Mouse (Mus musculus): ENCODE results near the gene Gm45233. TPM values are rescaled to one million over a fixed set of nuclear protein-coding genes. Genes with fewer than 3 reads are reported as not detected.

Gene Gm45233
- polyA plus RNA-seq, 1 experiment = not detected

- 22% methylated on average over 11 of the region's 11 CpGs for WGBS
- TF ChIP-seq POLR2A (IDR thresholded peaks at IDR 0.05; ENCODE audit: borderline replicate concordance, control insufficient read depth, low read depth, low read length) (no peak), CTCF (IDR thresholded peaks at IDR 0.05; ENCODE audit: control insufficient read depth, insufficient read depth, low read length) (peak; percentile 96)
- no peak overlapping the region for H3K4me3 ChIP-seq (replicated peaks; ENCODE audit: control insufficient read depth, low read depth, low read length)
Measured at GRCm38 (mm10) chr7:43422995-43423617, 20.8 kb upstream of the Gm45233 start.

GRCm38 (mm10) chr7:43423991-43424625, 19.8 kb upstream of the Gm45233 start:
- no peak overlapping the region for H3K4me3 ChIP-seq (replicated peaks; ENCODE audit: control insufficient read depth, low read depth, low read length)
- H3K27ac ChIP-seq (ENCODE audit: control insufficient read depth, insufficient read depth, low read depth, low read length, poor library complexity) = no peak overlapping the region
- TF ChIP-seq POLR2A (IDR thresholded peaks at IDR 0.05; ENCODE audit: borderline replicate concordance, control insufficient read depth, low read depth, low read length) (no peak), CTCF (IDR thresholded peaks at IDR 0.05; ENCODE audit: control insufficient read depth, insufficient read depth, low read length) (no peak)
- 41% methylated on average over 3 of the region's 3 CpGs for WGBS
- no peaks in the 10 kb centered on the region; the same call in 1 of the 2 replicates for H3K4me1 ChIP-seq (ENCODE audit: control insufficient read depth, insufficient read depth, low read length)

More at GRCm38 (mm10) chr7:43422995-43423617, 20.8 kb upstream of the Gm45233 start:
- H3K27ac ChIP-seq (ENCODE audit: control insufficient read depth, insufficient read depth, low read depth, low read length, poor library complexity) = no peak overlapping the region
- no peaks in the 10 kb centered on the region; the same call in 1 of the 2 replicates for H3K4me1 ChIP-seq (ENCODE audit: control insufficient read depth, insufficient read depth, low read length)

GRCm38 (mm10) chr7:43427406-43427805, 16.5 kb upstream of the Gm45233 start, which contains the start of gene Lim2:
Gene Lim2 (plus strand): TSS chr7:43427670.
- H3K4me1 ChIP-seq (ENCODE audit: control insufficient read depth, insufficient read depth, low read length) = no peaks in the 10 kb centered on the region; the same call in 1 of the 2 replicates
- no peak within 1 kb of the TSS for H3K4me3 ChIP-seq (replicated peaks; ENCODE audit: control insufficient read depth, low read depth, low read length)
- 60% methylated on average over 8 of the region's 8 CpGs for WGBS
- no peak for TF ChIP-seq POLR2A (IDR thresholded peaks at IDR 0.05; ENCODE audit: borderline replicate concordance, control insufficient read depth, low read depth, low read length)
- no peak for TF ChIP-seq CTCF (IDR thresholded peaks at IDR 0.05; ENCODE audit: control insufficient read depth, insufficient read depth, low read length)
- H3K27ac ChIP-seq (ENCODE audit: control insufficient read depth, insufficient read depth, low read depth, low read length, poor library complexity) = no peak within 1 kb of the TSS

GRCm38 (mm10) chr7:43429500-43429899, 14.4 kb upstream of the Gm45233 start:
- no peak for TF ChIP-seq CTCF (IDR thresholded peaks at IDR 0.05; ENCODE audit: control insufficient read depth, insufficient read depth, low read length)
- no peak for TF ChIP-seq POLR2A (IDR thresholded peaks at IDR 0.05; ENCODE audit: borderline replicate concordance, control insufficient read depth, low read depth, low read length)
- WGBS = 52% methylated on average over 4 of the region's 4 CpGs
- Histone ChIP-seq H3K4me3 (replicated peaks; ENCODE audit: control insufficient read depth, low read depth, low read length) (no peak overlapping the region), H3K27ac (ENCODE audit: control insufficient read depth, insufficient read depth, low read depth, low read length, poor library complexity) (no peak overlapping the region), H3K4me1 (ENCODE audit: control insufficient read depth, insufficient read depth, low read length) (no peaks in the 10 kb centered on the region)

- TF ChIP-seq CTCF (IDR thresholded peaks at IDR 0.05; ENCODE audit: control insufficient read depth, insufficient read depth, low read length) = no peak
- no peak for TF ChIP-seq POLR2A (IDR thresholded peaks at IDR 0.05; ENCODE audit: borderline replicate concordance, control insufficient read depth, low read depth, low read length)
- 68% methylated on average over 4 of the region's 4 CpGs for WGBS
- Histone ChIP-seq H3K27ac (ENCODE audit: control insufficient read depth, insufficient read depth, low read depth, low read length, poor library complexity) (no peak overlapping the region), H3K4me1 (ENCODE audit: control insufficient read depth, insufficient read depth, low read length) (peaks cover 3% of the 10 kb centered on the region; the same call in 1 of the 2 replicates), H3K4me3 (replicated peaks; ENCODE audit: control insufficient read depth, low read depth, low read length) (no peak overlapping the region)
Measured at GRCm38 (mm10) chr7:43432891-43433290, 11.0 kb upstream of the Gm45233 start.

GRCm38 (mm10) chr7:43434676-43435075, 9.3 kb upstream of the Gm45233 start:
- H3K27ac ChIP-seq (ENCODE audit: control insufficient read depth, insufficient read depth, low read depth, low read length, poor library complexity) = no peak overlapping the region
- no peak overlapping the region for H3K4me3 ChIP-seq (replicated peaks; ENCODE audit: control insufficient read depth, low read depth, low read length)
- TF ChIP-seq POLR2A (IDR thresholded peaks at IDR 0.05; ENCODE audit: borderline replicate concordance, control insufficient read depth, low read depth, low read length) (no peak), CTCF (IDR thresholded peaks at IDR 0.05; ENCODE audit: control insufficient read depth, insufficient read depth, low read length) (no peak)
- WGBS = 74% methylated on average over 5 of the region's 5 CpGs
- peaks cover 5% of the 10 kb centered on the region; the same call in 1 of the 2 replicates for H3K4me1 ChIP-seq (ENCODE audit: control insufficient read depth, insufficient read depth, low read length)

- TF ChIP-seq CTCF (IDR thresholded peaks at IDR 0.05; ENCODE audit: control insufficient read depth, insufficient read depth, low read length) = 0 out of 2 replicates have a peak, but pooled peaks have one; percentile 5
- TF ChIP-seq POLR2A (IDR thresholded peaks at IDR 0.05; ENCODE audit: borderline replicate concordance, control insufficient read depth, low read depth, low read length) = no peak
- Histone ChIP-seq H3K4me3 (replicated peaks; ENCODE audit: control insufficient read depth, low read depth, low read length) (peak within 1 kb of the TSS; percentile 40), H3K27ac (ENCODE audit: control insufficient read depth, insufficient read depth, low read depth, low read length, poor library complexity) (peak within 1 kb of the TSS; percentile 52), H3K4me1 (ENCODE audit: control insufficient read depth, insufficient read depth, low read length) (peaks cover 5% of the 10 kb centered on the region; the same call in 1 of the 2 replicates)
- WGBS = 16% methylated on average over 10 of the region's 10 CpGs
Measured at GRCm38 (mm10) chr7:43436341-43437255, 7.3 kb upstream of the Gm45233 start, which contains the start of gene Nkg7. Gene Nkg7 (plus strand): TSS chr7:43437073.

Data from bone marrow, adult 2 months (tissue).